Mouse (Mus musculus): Measurements from ENCODE around the gene Hif1an. TPM values are rescaled to one million over a fixed set of nuclear protein-coding genes. Genes with fewer than 3 reads are reported as not detected.

The Hif1an gene
- polyA plus RNA-seq (2012; rRNA removed) = 30.5 and 32.0 TPM in 2 replicates

DNA sequence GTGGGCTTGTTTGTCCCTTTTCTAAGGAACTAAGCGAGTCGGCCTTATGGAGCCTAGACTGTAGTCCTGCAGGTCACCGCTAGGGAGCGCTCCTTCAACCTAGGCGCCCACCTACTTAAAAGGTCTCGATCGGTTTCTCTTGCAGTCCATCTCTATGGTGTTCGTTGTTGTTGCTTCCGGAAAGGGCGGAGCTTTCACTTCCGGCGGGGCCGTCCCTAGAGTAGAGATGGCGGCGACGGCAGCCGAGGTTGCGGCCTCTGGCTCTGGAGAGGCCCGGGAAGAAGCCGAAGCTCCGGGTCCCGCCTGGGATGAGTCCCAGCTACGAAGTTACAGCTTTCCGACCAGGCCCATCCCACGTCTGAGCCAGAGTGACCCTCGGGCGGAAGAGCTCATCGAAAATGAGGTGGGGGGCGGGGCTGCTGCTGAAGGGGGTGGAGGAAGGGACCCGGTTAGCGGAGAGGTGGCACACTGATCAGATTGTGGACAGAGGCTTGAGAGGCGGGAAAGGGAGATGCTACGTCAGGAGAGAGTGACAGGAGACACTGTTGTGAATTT is at the start of gene Hif1an:
TSS of gene Hif1an (plus strand) at position 199 of the 555 bp plus-strand sequence.

DNA sequence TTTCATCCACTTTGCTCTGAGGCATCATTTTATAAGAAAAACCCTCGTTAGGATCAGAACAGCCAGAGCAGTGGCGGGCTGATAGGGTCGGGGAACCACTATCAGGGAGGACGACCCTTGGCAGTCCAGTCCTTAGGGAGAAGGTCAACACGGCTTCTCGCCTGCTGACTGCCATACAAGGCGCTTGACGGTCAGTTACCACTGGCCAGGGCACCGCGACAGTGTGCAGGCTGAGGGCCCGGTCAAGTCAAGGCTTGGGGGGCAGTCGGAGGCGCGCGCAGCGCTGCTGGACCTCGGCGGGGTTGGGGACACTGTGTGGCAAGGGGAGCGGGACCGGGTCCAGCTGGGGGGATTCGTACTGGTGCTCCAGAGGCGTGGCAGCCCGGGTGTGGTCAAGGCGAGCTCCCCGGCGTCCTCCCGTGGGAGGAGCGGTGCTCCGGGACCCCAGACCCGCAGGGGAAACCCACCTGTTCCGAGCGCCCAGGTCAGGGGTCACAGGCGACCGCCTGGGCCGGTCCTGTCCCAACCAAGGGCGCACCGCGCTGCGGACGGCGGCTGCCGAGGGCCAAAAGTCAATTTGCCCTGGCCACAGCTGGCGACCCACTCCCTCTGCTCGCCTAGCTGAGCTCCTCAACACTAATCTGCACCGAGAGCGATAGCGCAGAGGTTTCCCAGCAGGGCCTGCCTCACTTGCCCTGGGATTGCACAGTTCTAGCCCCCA is 17.2 kb upstream of the Hif1an start, which contains the start of gene Sec31b:
TSS of gene Sec31b (minus strand) at position 544 of the 721 bp plus-strand sequence.

GRCm38 (mm10) chr19:44552731-44553130 is 9.9 kb upstream of the Hif1an start, which contains the start of gene Gm20538:
Gene Gm20538, minus strand, starts transcription at chr19:44552831.

GRCm38 (mm10) chr19:44554861-44555590 is 7.6 kb upstream of the Hif1an start, which contains the start of gene Ndufb8:
Gene Ndufb8, minus strand, starts transcription at chr19:44555440.

Other genes starting within 250 kb of the Hif1an start
- gene Scd4, start 229.8 kb upstream of the Hif1an start, polyA plus RNA-seq (2012; rRNA removed) = 0.13 and 0.30 TPM in 2 replicates
- gene Scd1, start 155.0 kb upstream of the Hif1an start, polyA plus RNA-seq (2012; rRNA removed) = 17.0 and 23.0 TPM in 2 replicates
- gene Wnt8b, start 69.4 kb upstream of the Hif1an start, polyA plus RNA-seq (2012; rRNA removed) = 12.1 and 21.9 TPM in 2 replicates
- gene Sec31b, start 17.0 kb upstream of the Hif1an start, polyA plus RNA-seq (2012; rRNA removed) = 0.63 and 0.66 TPM in 2 replicates
- gene Gm20538, start 10.0 kb upstream of the Hif1an start, polyA plus RNA-seq (2012; rRNA removed) = not detected in 2 replicates
- gene Ndufb8, start 7.4 kb upstream of the Hif1an start, polyA plus RNA-seq (2012; rRNA removed) = 226 and 346 TPM in 2 replicates
- gene Pax2, start 193.2 kb downstream of the Hif1an start, polyA plus RNA-seq (2012; rRNA removed) = 1.8 and 7.1 TPM in 2 replicates

All from central nervous system, embryonic 11.5 days (tissue).